Mouse (Mus musculus) kidney, embryonic 16.5 days (tissue): ENCODE measurements around the gene Ubb. TPM values are rescaled to one million over a fixed set of nuclear protein-coding genes. Genes with fewer than 3 reads are reported as not detected.

Source experiments
- ATAC-seq: fragments of 200-750 bp; cut with Nextera tagmentation; 2 replicates; pipeline ENCODE4 v1.8.0; 2017; ENCODE audit warnings: moderate TSS enrichment; ENCODE audit not compliant: low FRiP score, low TSS enrichment
- H3K27ac ChIP-seq: fragments of 300-500 bp; sonication (generic); 2 replicates; pipeline ENCODE4 v1.5.1; 2014; ENCODE audit warnings: low read length
- H3K27me3 ChIP-seq: fragments of 300-500 bp; sonication (generic); 2 replicates; pipeline ENCODE4 v1.6.1; 2014; ENCODE audit warnings: low read length, control low read depth, mixed read lengths; ENCODE audit not compliant: insufficient read depth
- H3K36me3 ChIP-seq: fragments of 300-500 bp; sonication (generic); 2 replicates; pipeline ENCODE4 v1.6.1; 2014; ENCODE audit warnings: low read length, control low read depth, mixed read lengths; ENCODE audit not compliant: insufficient read depth
- H3K4me1 ChIP-seq: fragments of 300-500 bp; sonication (generic); 2 replicates; pipeline ENCODE4 v1.6.1; 2014; ENCODE audit warnings: low read length, control low read depth, mixed read lengths; ENCODE audit not compliant: insufficient read depth
- H3K4me2 ChIP-seq: fragments of 300-500 bp; sonication (generic); replicated peaks from 2 replicates; pipeline ENCODE4 v1.6.1; 2014; ENCODE audit warnings: low read depth, low read length
- H3K4me3 ChIP-seq: fragments of 300-500 bp; sonication (generic); 2 replicates; pipeline ENCODE4 v1.5.1; 2014; ENCODE audit warnings: mild to moderate bottlenecking, low read length
- H3K9ac ChIP-seq: fragments of 300-500 bp; sonication (generic); replicated peaks from 2 replicates; pipeline ENCODE4 v1.6.1; 2014; ENCODE audit warnings: low read length
- H3K9me3 ChIP-seq: fragments of 300-500 bp; sonication (generic); 2 replicates; pipeline ENCODE4 v1.6.1; 2016; ENCODE audit warnings: low read length, control low read depth
- WGBS: fragments of 180-500 bp; shearing (Covaris S2); extraction: QIAGEN DNeasy Blood & Tissue Kit; methylation state at CpG from one replicate; pipeline ENCODE4 v1.1.7; 2014; 5-methylcytosine and 5-hydroxymethylcytosine counted together
- polyA plus RNA-seq: library from polyadenylated mRNA; unstranded; fragments of >200 nt; fragmentation: Nextera tagmentation; extraction: Ambion mirVana; gene quantifications from 2 replicates; pipeline ENCODE4 v1.2.1, GENCODE M21; 2015

Ubb gene
- polyA plus RNA-seq, 1 experiment from 2014 or later, result 3,391 TPM

DNA sequence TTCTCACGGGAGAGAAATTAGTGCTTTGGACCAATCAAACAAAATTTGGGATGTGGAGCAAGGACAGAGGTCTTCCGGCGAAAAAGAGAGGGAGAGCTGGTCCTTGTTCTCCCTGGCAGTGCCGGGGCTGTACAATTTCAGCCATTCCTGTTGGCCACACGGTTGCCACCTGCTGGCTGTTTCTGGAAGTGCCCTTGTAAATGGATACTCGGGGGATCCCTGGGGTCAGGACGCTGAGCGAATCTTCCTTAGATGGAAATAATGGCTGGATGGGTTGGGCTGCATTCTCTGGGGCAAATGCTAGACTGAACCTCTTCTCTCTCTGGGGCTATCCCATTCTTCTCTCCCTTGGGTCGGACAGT lies 24.3 kb downstream of the Ubb start:
- peak; percentile 68 for ATAC-seq
- Histone ChIP-seq H3K9ac (peak overlapping the region; percentile 61), H3K4me1 (peaks cover 10% of the 10 kb centered on the region; the same call in 1 of the 2 replicates), H3K36me3 (no peaks in the 10 kb centered on the region), H3K9me3 (0 out of 2 replicates have a peak, but pooled peaks cover 2% of the 10 kb centered on the region), H3K4me2 (peak overlapping the region; percentile 99), H3K27me3 (peaks cover 4% of the 10 kb centered on the region), H3K27ac (no peak overlapping the region), H3K4me3 (peak overlapping the region; percentile 65)
- under 1% methylated on average over 9 of the region's 9 CpGs for WGBS

- Histone ChIP-seq H3K36me3 (no peaks in the 10 kb centered on the region), H3K4me1 (peaks cover 10% of the 10 kb centered on the region; the same call in 1 of the 2 replicates), H3K4me3 (peak overlapping the region; percentile 65), H3K4me2 (peak overlapping the region; percentile 99), H3K9me3 (0 out of 2 replicates have a peak, but pooled peaks cover 2% of the 10 kb centered on the region), H3K9ac (peak overlapping the region; percentile 61), H3K27ac (no peak overlapping the region), H3K27me3 (peaks cover 4% of the 10 kb centered on the region)
- ATAC-seq, result peak; percentile 80
- 5% methylated on average over 27 of the region's 27 CpGs for WGBS
Observed at GRCm38 (mm10) chr11:62575659-62576438, 24.9 kb downstream of the Ubb start.

DNA sequence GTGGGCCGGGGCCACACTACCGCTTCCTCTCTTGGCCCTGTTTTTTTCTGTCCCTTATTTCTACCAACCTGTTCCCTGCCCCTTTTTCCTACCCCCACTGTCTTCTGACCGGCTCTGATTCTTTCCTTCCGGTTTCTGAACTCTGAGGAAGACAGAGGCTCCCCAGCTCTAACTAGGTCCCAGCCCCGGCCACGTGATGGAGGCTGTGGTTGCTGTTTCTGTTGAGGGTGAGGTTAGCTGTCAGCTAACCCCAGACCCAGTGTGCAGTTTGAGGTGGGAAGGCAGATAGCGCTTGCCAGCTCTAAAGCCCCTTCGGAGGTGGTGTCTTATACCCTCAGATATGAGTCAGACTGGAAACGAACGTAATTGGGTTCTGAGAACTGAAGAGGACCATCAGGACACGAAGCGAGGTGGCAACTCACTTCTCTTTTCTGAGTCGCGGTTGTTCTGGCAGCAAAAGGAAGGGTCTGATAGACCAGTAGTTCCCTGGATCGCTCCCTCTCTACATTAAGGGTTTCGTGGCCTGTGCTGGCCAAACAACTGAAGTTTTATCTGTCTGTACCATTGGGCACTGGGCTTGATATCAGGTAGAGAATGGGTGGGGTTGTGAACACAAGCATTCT lies 25.7 kb downstream of the Ubb start:
- Histone ChIP-seq H3K4me3 (peak overlapping the region; percentile 65), H3K4me2 (peak overlapping the region; percentile 99), H3K9ac (no peak overlapping the region), H3K36me3 (no peaks in the 10 kb centered on the region), H3K27ac (no peak overlapping the region), H3K9me3 (0 out of 2 replicates have a peak, but pooled peaks cover 2% of the 10 kb centered on the region), H3K4me1 (peaks cover 10% of the 10 kb centered on the region; the same call in 1 of the 2 replicates), H3K27me3 (peaks cover 4% of the 10 kb centered on the region)
- WGBS, result 69% methylated on average over 16 of the region's 16 CpGs
- no peak for ATAC-seq

- Histone ChIP-seq H3K4me3 (no peak overlapping the region), H3K27me3 (no peaks in the 10 kb centered on the region), H3K27ac (no peak overlapping the region), H3K36me3 (no peaks in the 10 kb centered on the region), H3K4me2 (no peak overlapping the region), H3K9ac (no peak overlapping the region), H3K9me3 (no peaks in the 10 kb centered on the region), H3K4me1 (peaks cover 6% of the 10 kb centered on the region; the same call in 1 of the 2 replicates)
- no peak for ATAC-seq
- WGBS, result 66% methylated on average over 6 of the region's 6 CpGs
Observed at GRCm38 (mm10) chr11:62583031-62583430, 32.1 kb downstream of the Ubb start.

DNA sequence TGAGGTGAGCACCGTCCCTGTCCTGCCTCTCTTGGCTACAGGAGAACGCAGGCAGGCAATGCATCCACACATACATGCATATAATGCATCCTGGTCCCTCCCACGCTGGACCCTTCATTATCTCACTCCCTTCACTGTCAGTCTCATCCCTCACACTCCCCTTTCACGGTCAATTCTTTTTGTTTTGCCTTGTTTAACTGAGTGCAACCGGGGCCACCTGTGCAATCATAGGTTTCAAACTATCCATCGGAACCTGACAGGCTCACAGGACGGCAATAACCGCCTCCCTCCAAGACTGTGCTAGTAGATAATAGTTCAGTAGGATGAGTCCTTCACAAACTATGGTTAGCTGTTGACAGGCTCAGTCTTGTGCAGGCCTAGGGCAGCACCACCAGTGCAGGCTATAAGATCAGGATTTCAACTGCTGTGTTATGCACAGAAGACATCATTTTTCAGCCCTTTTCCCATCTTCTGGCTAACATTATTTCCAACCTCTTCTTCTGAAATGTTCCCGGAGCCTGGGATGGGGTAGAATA lies 33.8 kb downstream of the Ubb start:
- Histone ChIP-seq H3K4me1 (peaks cover 9% of the 10 kb centered on the region), H3K27me3 (no peaks in the 10 kb centered on the region), H3K4me2 (no peak overlapping the region), H3K9ac (no peak overlapping the region), H3K9me3 (no peaks in the 10 kb centered on the region), H3K27ac (no peak overlapping the region), H3K36me3 (no peaks in the 10 kb centered on the region), H3K4me3 (no peak overlapping the region)
- 47% methylated on average over 9 of the region's 9 CpGs for WGBS
- peak; percentile 54; the same call in 1 of the 2 replicates for ATAC-seq

DNA sequence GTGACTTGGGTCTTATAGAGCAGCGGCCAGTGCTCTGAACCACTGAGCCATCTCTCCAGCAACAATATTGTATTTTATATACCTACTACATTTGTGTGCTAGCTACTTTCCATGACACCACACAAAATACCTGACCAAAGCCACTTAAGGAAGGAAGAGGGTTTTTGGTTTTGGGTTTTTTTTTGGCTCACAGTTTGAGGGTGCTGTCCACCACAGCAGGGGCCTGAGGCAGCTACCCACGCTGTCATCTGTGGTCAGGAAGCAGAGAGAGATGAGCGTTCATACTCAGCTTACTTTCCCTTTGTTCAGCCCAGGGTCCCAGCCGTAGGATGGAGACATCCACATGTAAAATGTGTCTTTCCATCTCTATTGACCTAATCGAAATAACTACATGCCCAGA lies 36.1 kb downstream of the Ubb start:
- no peaks in the 10 kb centered on the region for H3K36me3 ChIP-seq
- no peak overlapping the region for H3K9ac ChIP-seq
- no peaks in the 10 kb centered on the region for H3K27me3 ChIP-seq
- WGBS, result 83% methylated on average over 5 of the region's 5 CpGs
- no peak for ATAC-seq
- no peak overlapping the region for H3K4me3 ChIP-seq
- H3K4me2 ChIP-seq, result no peak overlapping the region
- peaks cover 10% of the 10 kb centered on the region for H3K4me1 ChIP-seq
- no peaks in the 10 kb centered on the region for H3K9me3 ChIP-seq
- H3K27ac ChIP-seq, result no peak overlapping the region

- Histone ChIP-seq H3K36me3 (no peaks in the 10 kb centered on the region), H3K4me1 (peaks cover 10% of the 10 kb centered on the region), H3K9me3 (no peaks in the 10 kb centered on the region), H3K27me3 (no peaks in the 10 kb centered on the region), H3K4me2 (no peak overlapping the region), H3K27ac (no peak overlapping the region), H3K4me3 (no peak overlapping the region), H3K9ac (no peak overlapping the region)
- WGBS, result 78% methylated on average over 10 of the region's 10 CpGs
- 0 out of 2 replicates have a peak, but pooled peaks have one; percentile 47 for ATAC-seq
Observed at GRCm38 (mm10) chr11:62589391-62589790, 38.4 kb downstream of the Ubb start.

DNA sequence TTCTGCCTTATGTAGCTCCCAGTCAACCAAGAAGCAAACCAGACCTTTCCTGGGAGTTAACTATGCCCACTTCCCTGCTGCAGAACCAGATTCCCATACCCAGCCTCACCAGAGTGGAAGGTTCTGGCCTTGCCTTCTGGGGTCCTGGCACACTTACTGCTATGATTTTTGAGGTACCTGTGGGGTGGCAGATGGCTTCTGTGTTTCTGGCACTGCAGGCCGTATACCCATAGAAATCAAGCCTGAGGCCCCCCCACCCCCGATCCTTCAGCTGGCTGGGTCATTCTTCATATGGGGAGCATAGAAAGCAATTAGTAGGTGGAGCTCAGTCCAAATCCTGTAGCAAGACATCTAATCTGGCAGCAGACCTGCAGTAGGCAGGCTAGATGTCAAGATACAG lies 40.1 kb downstream of the Ubb start:
- H3K36me3 ChIP-seq, result no peaks in the 10 kb centered on the region
- no peaks in the 10 kb centered on the region for H3K9me3 ChIP-seq
- peaks cover 4% of the 10 kb centered on the region; the same call in 1 of the 2 replicates for H3K4me1 ChIP-seq
- H3K4me3 ChIP-seq, result no peak overlapping the region
- no peak overlapping the region for H3K27ac ChIP-seq
- H3K4me2 ChIP-seq, result no peak overlapping the region
- H3K27me3 ChIP-seq, result no peaks in the 10 kb centered on the region
- no peak for ATAC-seq
- WGBS, result 87% methylated on average over 2 of the region's 2 CpGs
- no peak overlapping the region for H3K9ac ChIP-seq

- H3K9me3 ChIP-seq, result no peaks in the 10 kb centered on the region
- WGBS, result 66% methylated on average over 8 of the region's 8 CpGs
- H3K9ac ChIP-seq, result no peak overlapping the region
- no peaks in the 10 kb centered on the region for H3K36me3 ChIP-seq
- no peak overlapping the region for H3K4me3 ChIP-seq
- ATAC-seq, result no peak
- no peak overlapping the region for H3K4me2 ChIP-seq
- peaks cover 4% of the 10 kb centered on the region; the same call in 1 of the 2 replicates for H3K4me1 ChIP-seq
- H3K27me3 ChIP-seq, result no peaks in the 10 kb centered on the region
- no peak overlapping the region for H3K27ac ChIP-seq
Observed at GRCm38 (mm10) chr11:62591904-62592575, 41.1 kb downstream of the Ubb start.
